Mouse (Mus musculus) T-helper 17 cell (primary cell): ENCODE data around the gene Mgat3.

Source experiments
- in situ Hi-C, 2 experiments: fragments of 300-600 bp; cut with MboI, MseI; formaldehyde crosslinking; loops; 1 replicate in 1 of 2; 2 replicates in 1 of 2; pipeline ENCODE4 v1.15.1; 2025; ENCODE audit warnings: high pct_unique_total_duplicates in 2 of 2

The Mgat3 gene

GRCm38 (mm10) chr15:80256656-80257601, 83.4 kb downstream of the Mgat3 start:
- in situ Hi-C loops, result loop anchor here (10.0 to 25.0 kb wide), 2 partner anchors 1330 to 1548 kb away; partner anchors contain the start of genes Ep300 (in 1 of the 2) and Tef (in 1 of the 2)

DNA sequence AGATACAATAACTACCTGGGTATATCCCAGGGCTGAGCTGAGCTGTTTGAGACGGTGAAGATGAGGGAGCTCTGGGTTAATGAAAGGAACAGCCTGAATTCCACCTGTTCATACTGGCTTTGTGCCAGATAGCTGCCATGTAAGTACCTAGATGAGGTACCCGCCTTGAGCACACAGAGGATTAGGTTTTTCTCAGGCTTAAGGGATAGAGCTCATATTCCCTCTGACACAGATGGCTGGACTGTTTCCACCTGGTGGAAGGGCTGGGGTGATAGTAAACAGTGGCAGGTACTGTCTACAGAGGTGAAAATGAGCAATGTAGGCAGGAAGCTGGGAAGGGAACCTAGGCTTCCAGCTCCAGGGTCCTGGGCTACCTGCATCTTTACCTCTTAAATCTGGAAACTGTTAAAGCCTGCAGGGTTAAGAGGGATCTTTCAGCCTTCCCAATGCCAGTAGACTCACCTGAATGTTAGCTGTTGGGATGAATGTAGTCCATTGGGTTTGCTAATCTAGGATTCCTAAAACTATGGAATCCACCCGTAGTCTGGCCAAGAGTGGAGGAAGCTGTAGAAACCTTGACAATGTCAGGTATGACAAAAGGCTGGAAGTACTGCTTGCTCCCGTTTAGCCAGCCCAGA, 84.2 kb downstream of the Mgat3 start:
- in situ Hi-C loops, result loop anchor here (10.0 to 25.0 kb wide), 2 partner anchors 1330 to 1547 kb away; partner anchors contain the start of genes Ep300 (in 1 of the 2) and Tef (in 1 of the 2)

GRCm38 (mm10) chr15:80258240-80259170, 85.0 kb downstream of the Mgat3 start:
- in situ Hi-C loops, result loop anchor here (10.0 to 25.0 kb wide), 2 partner anchors 1329 to 1546 kb away; partner anchors contain the start of genes Ep300 (in 1 of the 2) and Tef (in 1 of the 2)

GRCm38 (mm10) chr15:80259406-80260045, 86.0 kb downstream of the Mgat3 start:
- in situ Hi-C loops, result loop anchor here (10.0 to 25.0 kb wide), 3 partner anchors 1328 to 1585 kb away; partner anchors contain the start of genes Ep300 (in 1 of the 2) and Tef (in 1 of the 2)

GRCm38 (mm10) chr15:80260677-80261076, 87.2 kb downstream of the Mgat3 start:
- in situ Hi-C loops, result loop anchor here in 1 of 2 experiments (10.0 to 25.0 kb wide), 2 partner anchors 1327 to 1584 kb away; partner anchors contain the start of gene Ep300

GRCm38 (mm10) chr15:80261100-80261499, 87.6 kb downstream of the Mgat3 start:
- in situ Hi-C loops, result loop anchor here in 1 of 2 experiments (10.0 to 25.0 kb wide), 2 partner anchors 1326 to 1584 kb away; partner anchors contain the start of gene Ep300

DNA sequence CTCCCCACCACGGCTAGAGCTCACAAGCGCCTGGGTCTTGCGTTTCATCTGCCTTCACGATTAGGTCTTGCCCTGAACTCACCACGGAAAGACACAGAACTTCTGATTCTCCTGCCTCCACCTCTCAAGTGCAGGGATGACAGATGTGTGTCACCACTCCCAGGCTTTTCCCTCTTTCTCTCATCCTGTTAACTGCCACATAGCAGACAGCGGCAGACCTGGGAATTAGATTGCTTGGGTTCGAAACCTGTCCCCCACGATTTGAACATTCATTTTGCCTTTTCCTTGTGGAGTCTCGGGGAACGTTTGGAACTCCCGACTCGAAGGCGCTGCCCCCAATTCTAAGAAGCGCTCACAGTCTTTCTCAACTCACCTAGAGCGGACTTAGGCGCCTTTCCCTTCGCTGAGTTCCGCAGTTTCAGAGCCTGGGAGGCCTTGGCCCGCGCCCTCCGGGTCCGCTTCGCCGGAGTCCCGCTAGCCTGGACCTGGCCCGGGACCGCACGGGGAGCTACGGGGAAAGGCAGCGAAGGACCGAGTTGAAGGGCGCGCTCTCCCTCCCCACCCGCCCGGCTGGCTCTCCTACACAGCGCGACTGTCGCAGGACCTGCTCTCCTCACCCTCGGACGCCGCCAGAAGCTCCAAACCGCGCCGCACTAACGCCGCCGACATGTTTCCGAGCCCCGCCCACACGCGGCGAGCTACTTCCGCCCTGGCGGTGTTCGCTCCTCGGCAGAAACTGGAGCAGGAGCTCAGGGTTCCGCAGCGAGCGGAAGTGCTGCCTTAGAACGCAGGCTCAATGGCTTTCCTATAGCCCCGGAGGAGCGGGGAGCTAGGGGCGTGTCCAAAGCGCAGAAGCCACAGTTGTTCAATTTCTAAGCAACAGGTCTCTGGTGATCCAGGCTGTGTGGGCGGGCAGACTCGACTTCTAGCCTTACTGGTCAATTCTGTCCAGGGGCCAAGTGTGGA, 90.4 kb downstream of the Mgat3 start, which contains the start of gene Rps19bp1:
Gene Rps19bp1, minus strand, starts transcription at position 706 of the 966 bp plus-strand sequence.
- in situ Hi-C loops, result loop anchor here in 1 of 2 experiments (10.0 to 25.0 kb wide), 2 partner anchors 1323 to 1581 kb away; partner anchors contain the start of gene Ep300
